Mouse (Mus musculus) subcutaneous adipose tissue, adult 2 months (tissue): ENCODE measurements around the gene Tgfbrap1. TPM values are rescaled to one million over a fixed set of nuclear protein-coding genes. Genes with fewer than 3 reads are reported as not detected.

Experiments
- polyA plus RNA-seq: library from polyadenylated mRNA; depleted of rRNA; stranded (reverse); fragments of >200 nt; gene quantifications from 2 replicates; pipeline ENCODE4 v1.2.3, GENCODE M21; 2012; ENCODE audit warnings: low replicate concordance; rRNA removed

Tgfbrap1 gene
- 26.6 and 42.8 TPM in 2 replicates for polyA plus RNA-seq

GRCm38 (mm10) chr1:43098031-43098984 is at the start of gene Tgfbrap1, which contains the start of gene AI597479:
Gene Tgfbrap1, minus strand, starts transcription at chr1:43098637.
Gene AI597479, plus strand, starts transcription at chr1:43098710.

Other genes with a start within 250 kb of the Tgfbrap1 start
- 23.0 and 25.0 TPM in 2 replicates for gene Mrps9, start 247.4 kb downstream of the Tgfbrap1 start, polyA plus RNA-seq
- gene Gpr45, start 145.8 kb downstream of the Tgfbrap1 start, polyA plus RNA-seq, result 1.2 TPM in 1 of 2 replicates, not detected in the other
- gene AI597479, start 73 bp upstream of the Tgfbrap1 start, polyA plus RNA-seq, result 7.3 and 8.3 TPM in 2 replicates
- 6.5 and 24.3 TPM in 2 replicates for gene Fhl2, start 98.3 kb upstream of the Tgfbrap1 start, polyA plus RNA-seq